Mouse (Mus musculus) G1E (cell line): ENCODE results near the gene Rgs8.

Experiments
- CTCF ChIP-seq: IDR thresholded peaks from 2 replicates; pipeline ENCODE4 v1.5.1; 2012; ENCODE audit warnings: low read depth, low read length, inconsistent platforms, mixed read lengths
- GATA1 ChIP-seq: IDR thresholded peaks from 2 replicates; pipeline ENCODE4 v1.6.1; 2012; ENCODE audit warnings: borderline replicate concordance, low read length, inconsistent platforms, mixed read lengths
- GATA2 ChIP-seq: IDR thresholded peaks from 2 replicates; pipeline ENCODE4 v1.6.1; 2012; ENCODE audit warnings: low read depth, low read length, inconsistent platforms, borderline replicate concordance
- POLR2AphosphoS5 ChIP-seq: IDR thresholded peaks from 2 replicates; pipeline ENCODE4 v1.6.1; 2012; ENCODE audit warnings: low read depth, low read length, inconsistent platforms; ENCODE audit not compliant: insufficient replicate concordance

DNA sequence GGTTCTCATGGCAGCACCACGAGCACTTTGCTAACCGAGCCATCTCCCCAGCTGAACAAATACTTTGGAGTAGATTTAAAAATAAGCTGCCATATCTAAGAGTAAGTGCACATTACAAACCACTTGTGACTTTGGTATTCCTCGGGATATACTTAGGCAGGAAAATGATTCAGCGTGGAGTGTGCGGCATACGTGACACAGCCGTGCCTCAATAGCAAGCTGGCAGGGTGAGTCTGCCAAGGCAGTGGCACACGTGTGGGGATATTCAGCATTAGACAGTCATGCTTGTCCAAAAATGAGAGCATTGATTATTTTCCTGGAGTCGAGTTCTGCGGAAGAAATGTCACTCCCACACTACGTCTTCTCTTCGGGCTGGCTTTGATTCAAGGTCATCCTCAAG lies 21.1 kb downstream of the Rgs8 start:
- TF ChIP-seq CTCF (no peak), GATA2 (no peak), POLR2AphosphoS5 (no peak), GATA1 (no peak)
